Mouse (Mus musculus): ENCODE results near the gene Gm1123. TPM values are rescaled to one million over a fixed set of nuclear protein-coding genes. Genes with fewer than 3 reads are reported as not detected.

Gm1123 gene
- polyA plus RNA-seq, 1 experiment from 2014 or later, result 45.9 TPM

DNA sequence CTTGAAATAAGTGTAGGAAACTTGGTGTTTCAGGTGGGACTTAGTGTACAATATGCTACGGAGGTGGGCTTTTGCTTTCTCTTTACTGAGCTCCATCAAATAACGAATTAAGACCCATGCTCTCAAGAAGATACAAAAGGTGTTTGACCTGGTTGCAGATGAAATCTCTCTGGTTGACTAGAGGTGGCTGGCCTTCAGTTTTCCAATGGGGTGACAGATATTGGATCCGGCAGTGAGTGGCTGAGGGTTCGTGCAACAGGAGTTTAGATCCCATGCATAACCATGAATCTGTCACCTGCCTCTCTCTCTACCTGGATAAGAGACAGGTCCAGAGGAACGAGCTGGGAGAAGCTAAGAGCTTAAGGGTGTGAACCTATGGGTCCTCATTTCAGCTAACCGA, 76.9 kb downstream of the Gm1123 start:
- WGBS, result 6% methylated on average over 6 of the region's 6 CpGs
- H3K36me3 ChIP-seq (ENCODE audit: control insufficient read depth, insufficient read depth), result no peaks in the 10 kb centered on the region
- no peak overlapping the region for H3K4me3 ChIP-seq (ENCODE audit: low read depth, low read length)
- H3K9ac ChIP-seq (ENCODE audit: low read depth, low read length), result no peak overlapping the region
- no peak overlapping the region for H3K4me2 ChIP-seq (replicated peaks; ENCODE audit: low read depth)
- H3K4me1 ChIP-seq (replicated peaks; ENCODE audit: control insufficient read depth, insufficient read depth, low read length), result no peaks in the 10 kb centered on the region
- peaks cover 100% of the 10 kb centered on the region for H3K27me3 ChIP-seq (replicated peaks; ENCODE audit: control insufficient read depth, insufficient read depth, low read length)
- no peak overlapping the region for H3K27ac ChIP-seq (ENCODE audit: low read depth, low read length)
- no peaks in the 10 kb centered on the region for H3K9me3 ChIP-seq (ENCODE audit: control insufficient read depth)
- ATAC-seq, result no peak
- TF ChIP-seq CTCF (IDR thresholded peaks at IDR 0.05; ENCODE audit: low read depth), result no peak

DNA sequence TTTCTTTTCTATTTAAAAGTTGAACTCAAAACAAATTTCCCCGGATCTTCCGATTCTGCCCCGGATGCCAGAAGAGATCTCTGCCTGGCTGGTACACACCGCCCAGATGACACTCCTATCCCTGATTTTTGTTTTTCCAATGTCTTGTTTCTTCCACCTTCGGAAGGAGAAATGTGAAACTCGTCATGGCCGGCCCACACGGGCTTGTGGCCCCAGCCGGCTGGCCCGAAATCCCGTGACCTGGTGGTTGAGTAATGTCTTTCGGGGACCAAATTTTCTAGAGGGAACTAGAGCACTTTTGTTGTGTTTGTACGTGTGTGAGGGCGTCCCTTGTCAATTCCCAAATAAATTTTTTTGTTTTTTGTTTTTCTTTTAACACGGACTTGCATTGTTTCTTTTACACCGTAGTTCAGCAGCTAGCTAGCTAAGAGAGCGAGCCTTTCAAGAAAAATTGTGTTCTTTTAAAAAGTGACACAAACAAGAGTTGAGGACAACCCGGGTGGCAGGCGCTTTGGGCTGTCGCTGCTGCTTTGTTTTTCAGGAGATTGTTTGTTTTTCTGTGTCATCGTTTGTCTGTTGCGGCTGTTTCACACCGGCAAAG, 77.7 kb downstream of the Gm1123 start:
- Histone ChIP-seq H3K4me3 (ENCODE audit: low read depth, low read length) (0 out of 2 replicates have a peak overlapping the region, but pooled peaks have one; percentile 4), H3K27ac (ENCODE audit: low read depth, low read length) (no peak overlapping the region), H3K27me3 (replicated peaks; ENCODE audit: control insufficient read depth, insufficient read depth, low read length) (peaks cover 100% of the 10 kb centered on the region), H3K4me1 (replicated peaks; ENCODE audit: control insufficient read depth, insufficient read depth, low read length) (no peaks in the 10 kb centered on the region), H3K4me2 (replicated peaks; ENCODE audit: low read depth) (no peak overlapping the region), H3K36me3 (ENCODE audit: control insufficient read depth, insufficient read depth) (no peaks in the 10 kb centered on the region), H3K9me3 (ENCODE audit: control insufficient read depth) (no peaks in the 10 kb centered on the region), H3K9ac (ENCODE audit: low read depth, low read length) (no peak overlapping the region)
- 2% methylated on average over 23 of the region's 23 CpGs for WGBS
- ATAC-seq, result no peak
- no peak for TF ChIP-seq CTCF (IDR thresholded peaks at IDR 0.05; ENCODE audit: low read depth)

Other genes with a start within 250 kb of the Gm1123 start
- gene Prr23a1, start 193.2 kb downstream of the Gm1123 start, polyA plus RNA-seq (2015; fragmentation: Nextera tagmentation; extraction: Ambion mirVana), result not detected in 2 replicates
- not detected in 2 replicates for gene Prr23a2, start 179.2 kb downstream of the Gm1123 start, polyA plus RNA-seq (2015; fragmentation: Nextera tagmentation; extraction: Ambion mirVana)
- gene Prr23a3, start 170.9 kb downstream of the Gm1123 start, polyA plus RNA-seq (2015; fragmentation: Nextera tagmentation; extraction: Ambion mirVana), result not detected in 2 replicates
- not detected in 2 replicates for gene 7420426K07Rik, start 132.6 kb downstream of the Gm1123 start, polyA plus RNA-seq (2015; fragmentation: Nextera tagmentation; extraction: Ambion mirVana)
- not detected in 2 replicates for gene Foxl2, start 80.4 kb downstream of the Gm1123 start, polyA plus RNA-seq (2015; fragmentation: Nextera tagmentation; extraction: Ambion mirVana)
- 30.3 and 31.2 TPM in 2 replicates for gene Faim, start 49.3 kb downstream of the Gm1123 start, polyA plus RNA-seq (2015; fragmentation: Nextera tagmentation; extraction: Ambion mirVana)
- gene Pik3cb, start 104.9 kb upstream of the Gm1123 start, polyA plus RNA-seq (2015; fragmentation: Nextera tagmentation; extraction: Ambion mirVana), result 1.2 and 1.6 TPM in 2 replicates
- gene Faiml, start 201.5 kb upstream of the Gm1123 start, polyA plus RNA-seq (2015; fragmentation: Nextera tagmentation; extraction: Ambion mirVana), result not detected in 2 replicates
- 9.3 and 11.2 TPM in 2 replicates for gene Cep70, start 207.7 kb upstream of the Gm1123 start, polyA plus RNA-seq (2015; fragmentation: Nextera tagmentation; extraction: Ambion mirVana)